Mouse (Mus musculus) hindbrain, embryonic 12.5 days (tissue): ENCODE results near the gene Camk1g. TPM values are rescaled to one million over a fixed set of nuclear protein-coding genes. Genes with fewer than 3 reads are reported as not detected.

Experiments used
- ATAC-seq: fragments of 200-750 bp; cut with Nextera tagmentation; 2 replicates; pipeline ENCODE4 v1.8.0; 2017; ENCODE audit warnings: moderate TSS enrichment; ENCODE audit not compliant: low FRiP score
- H3K27ac ChIP-seq: fragments of 300-500 bp; sonication (generic); 2 replicates; pipeline ENCODE4 v1.5.1; 2016; ENCODE audit warnings: mild to moderate bottlenecking
- H3K27me3 ChIP-seq: fragments of 300-500 bp; sonication (generic); 2 replicates; pipeline ENCODE4 v1.6.1; 2016; ENCODE audit warnings: mild to moderate bottlenecking
- H3K36me3 ChIP-seq: fragments of 300-500 bp; sonication (generic); 2 replicates; pipeline ENCODE4 v1.6.1; 2016; ENCODE audit warnings: mild to moderate bottlenecking
- H3K4me1 ChIP-seq: fragments of 300-500 bp; sonication (generic); 2 replicates; pipeline ENCODE4 v1.6.1; 2016
- H3K4me2 ChIP-seq: fragments of 300-500 bp; sonication (generic); replicated peaks from 2 replicates; pipeline ENCODE4 v1.6.1; 2016; ENCODE audit warnings: mild to moderate bottlenecking
- H3K4me3 ChIP-seq: fragments of 300-500 bp; sonication (generic); 2 replicates; pipeline ENCODE4 v1.5.1; 2016; ENCODE audit warnings: mild to moderate bottlenecking
- H3K9ac ChIP-seq: fragments of 300-500 bp; sonication (generic); 2 replicates; pipeline ENCODE4 v1.6.1; 2016; ENCODE audit warnings: mild to moderate bottlenecking, moderate library complexity
- H3K9me3 ChIP-seq: fragments of 300-500 bp; sonication (generic); replicated peaks from 2 replicates; pipeline ENCODE4 v1.6.1; 2016; ENCODE audit warnings: mild to moderate bottlenecking
- WGBS: fragments of 180-500 bp; shearing (Covaris S2); methylation state at CpG from one replicate; pipeline ENCODE4 v1.1.7; 2016; 5-methylcytosine and 5-hydroxymethylcytosine counted together
- polyA plus RNA-seq: library from polyadenylated mRNA; unstranded; fragments of >200 nt; fragmentation: Nextera tagmentation; extraction: Ambion mirVana; gene quantifications from 2 replicates; pipeline ENCODE4 v1.2.1, GENCODE M21; 2016

Gene Camk1g
- polyA plus RNA-seq, 1 experiment from 2014 or later, result 20.3 TPM

- no peaks in the 10 kb centered on the region for H3K27me3 ChIP-seq
- no peak overlapping the region for H3K27ac ChIP-seq
- 88% methylated on average over 5 of the region's 5 CpGs for WGBS
- no peak overlapping the region for H3K9ac ChIP-seq
- no peak overlapping the region for H3K4me2 ChIP-seq
- no peak overlapping the region for H3K4me3 ChIP-seq
- H3K9me3 ChIP-seq, result no peaks in the 10 kb centered on the region
- H3K36me3 ChIP-seq, result no peaks in the 10 kb centered on the region
- ATAC-seq, result no peak
- no peaks in the 10 kb centered on the region for H3K4me1 ChIP-seq
Measured at GRCm38 (mm10) chr1:193342198-193342946, 27.7 kb downstream of the Camk1g start.

GRCm38 (mm10) chr1:193338363-193338995, 31.6 kb downstream of the Camk1g start:
- no peak overlapping the region for H3K9ac ChIP-seq
- H3K4me3 ChIP-seq, result no peak overlapping the region
- no peak overlapping the region for H3K27ac ChIP-seq
- H3K9me3 ChIP-seq, result no peaks in the 10 kb centered on the region
- peaks cover 9% of the 10 kb centered on the region; the same call in 1 of the 2 replicates for H3K4me1 ChIP-seq
- H3K27me3 ChIP-seq, result no peaks in the 10 kb centered on the region; the same call in 1 of the 2 replicates
- no peak overlapping the region for H3K4me2 ChIP-seq
- 83% methylated on average over 9 of the region's 9 CpGs for WGBS
- H3K36me3 ChIP-seq, result no peaks in the 10 kb centered on the region
- no peak for ATAC-seq

GRCm38 (mm10) chr1:193337787-193338310, 32.2 kb downstream of the Camk1g start:
- Histone ChIP-seq H3K4me1 (peaks cover 9% of the 10 kb centered on the region; the same call in 1 of the 2 replicates), H3K36me3 (no peaks in the 10 kb centered on the region), H3K4me2 (no peak overlapping the region), H3K27me3 (no peaks in the 10 kb centered on the region; the same call in 1 of the 2 replicates), H3K27ac (no peak overlapping the region), H3K4me3 (no peak overlapping the region), H3K9me3 (no peaks in the 10 kb centered on the region), H3K9ac (no peak overlapping the region)
- 61% methylated on average over 4 of the region's 4 CpGs for WGBS
- no peak for ATAC-seq

- 79% methylated on average over 9 of the region's 9 CpGs for WGBS
- Histone ChIP-seq H3K9me3 (no peaks in the 10 kb centered on the region), H3K4me2 (no peak overlapping the region)
Measured at GRCm38 (mm10) chr1:193337018-193337321, 33.1 kb downstream of the Camk1g start.

GRCm38 (mm10) chr1:193336122-193337017, 33.7 kb downstream of the Camk1g start:
- ATAC-seq, result no peak
- H3K36me3 ChIP-seq, result no peaks in the 10 kb centered on the region
- no peak overlapping the region for H3K4me2 ChIP-seq
- WGBS, result 74% methylated on average over 7 of the region's 7 CpGs
- H3K9ac ChIP-seq, result no peak overlapping the region
- no peaks in the 10 kb centered on the region; the same call in 1 of the 2 replicates for H3K27me3 ChIP-seq
- no peak overlapping the region for H3K4me3 ChIP-seq
- peaks cover 9% of the 10 kb centered on the region; the same call in 1 of the 2 replicates for H3K4me1 ChIP-seq
- H3K9me3 ChIP-seq, result no peaks in the 10 kb centered on the region
- H3K27ac ChIP-seq, result no peak overlapping the region

More at GRCm38 (mm10) chr1:193337018-193337321, 33.1 kb downstream of the Camk1g start:
- ATAC-seq, result no peak
- Histone ChIP-seq H3K27me3 (no peaks in the 10 kb centered on the region; the same call in 1 of the 2 replicates), H3K4me1 (peaks cover 9% of the 10 kb centered on the region; the same call in 1 of the 2 replicates), H3K9ac (no peak overlapping the region), H3K27ac (no peak overlapping the region), H3K36me3 (no peaks in the 10 kb centered on the region), H3K4me3 (no peak overlapping the region)

DNA sequence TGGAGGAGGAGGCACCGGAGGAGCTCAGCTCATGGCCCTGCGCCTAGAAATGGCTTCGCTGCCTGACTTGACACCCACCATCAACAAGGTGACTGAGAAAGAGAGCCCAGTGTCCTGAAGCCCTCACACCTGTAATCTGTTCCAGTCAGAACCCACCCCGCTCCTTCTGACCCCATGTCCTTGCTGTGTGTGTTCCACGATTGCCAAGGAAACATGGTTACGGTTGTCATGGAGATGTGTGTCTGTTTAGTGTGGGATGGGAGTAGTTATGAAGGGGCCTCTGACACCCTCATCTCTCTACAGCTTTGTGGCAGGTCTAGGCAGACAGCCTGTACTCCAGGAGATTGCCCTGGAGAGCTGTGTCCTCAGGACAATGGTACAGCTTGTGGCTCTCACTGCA, 35.6 kb downstream of the Camk1g start:
- Histone ChIP-seq H3K9me3 (no peaks in the 10 kb centered on the region), H3K27me3 (no peaks in the 10 kb centered on the region; the same call in none of the 2 replicates), H3K27ac (no peak overlapping the region), H3K4me2 (no peak overlapping the region), H3K36me3 (no peaks in the 10 kb centered on the region), H3K4me3 (no peak overlapping the region), H3K4me1 (peaks cover 17% of the 10 kb centered on the region), H3K9ac (no peak overlapping the region)
- ATAC-seq, result no peak
- 71% methylated on average over 6 of the region's 6 CpGs for WGBS

DNA sequence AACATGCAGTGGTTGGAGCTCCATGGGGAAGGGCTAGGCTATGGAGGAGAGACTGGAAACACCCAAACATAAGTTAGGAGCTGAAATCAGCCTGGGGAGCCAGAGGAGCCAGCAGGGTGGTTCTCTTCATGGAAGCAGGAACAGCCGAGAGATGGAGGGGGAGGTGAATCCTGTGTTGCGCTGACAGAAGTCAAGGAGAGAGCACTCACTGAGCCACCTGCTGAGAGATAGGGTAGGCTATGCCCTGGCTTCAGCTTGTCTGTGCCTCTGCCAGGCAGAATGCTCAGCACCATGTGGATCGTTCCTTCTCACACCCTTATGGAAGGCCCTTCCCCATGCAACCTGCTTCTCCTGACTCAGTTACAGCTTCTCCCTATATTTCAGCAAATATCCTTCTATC, 36.3 kb downstream of the Camk1g start:
- H3K27ac ChIP-seq, result no peak overlapping the region
- no peak overlapping the region for H3K4me3 ChIP-seq
- H3K36me3 ChIP-seq, result no peaks in the 10 kb centered on the region
- no peaks in the 10 kb centered on the region for H3K9me3 ChIP-seq
- ATAC-seq, result no peak
- WGBS, result 75% methylated on average over 3 of the region's 3 CpGs
- H3K27me3 ChIP-seq, result no peaks in the 10 kb centered on the region; the same call in none of the 2 replicates
- H3K9ac ChIP-seq, result no peak overlapping the region
- H3K4me2 ChIP-seq, result no peak overlapping the region
- H3K4me1 ChIP-seq, result peaks cover 17% of the 10 kb centered on the region

GRCm38 (mm10) chr1:193332671-193333070, 37.4 kb downstream of the Camk1g start:
- WGBS, result 84% methylated on average over 1 of the region's 1 CpGs
- Histone ChIP-seq H3K4me2 (no peak overlapping the region), H3K27me3 (no peaks in the 10 kb centered on the region; the same call in none of the 2 replicates), H3K9me3 (no peaks in the 10 kb centered on the region), H3K9ac (no peak overlapping the region), H3K36me3 (no peaks in the 10 kb centered on the region), H3K4me3 (no peak overlapping the region), H3K27ac (no peak overlapping the region), H3K4me1 (peaks cover 17% of the 10 kb centered on the region)
- ATAC-seq, result no peak

DNA sequence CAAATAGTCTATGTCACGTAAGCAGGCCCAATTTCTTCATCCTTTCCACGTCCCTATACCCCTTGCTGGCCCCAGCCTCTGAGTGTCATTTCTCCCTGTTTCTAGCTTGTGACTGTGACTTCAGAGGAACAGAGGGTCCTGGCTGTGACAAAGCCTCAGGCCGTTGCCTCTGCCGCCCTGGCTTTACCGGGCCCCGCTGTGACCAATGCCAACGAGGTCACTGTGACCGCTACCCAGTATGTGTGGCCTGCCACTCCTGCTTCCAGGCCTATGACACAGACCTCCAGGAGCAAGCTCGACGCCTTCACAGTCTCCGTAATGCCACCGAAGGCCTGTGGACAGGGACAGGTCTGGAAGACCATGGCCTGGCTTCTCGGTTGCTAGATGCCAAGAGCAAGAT, 38.1 kb downstream of the Camk1g start:
- no peaks in the 10 kb centered on the region for H3K9me3 ChIP-seq
- no peak overlapping the region for H3K4me2 ChIP-seq
- H3K27me3 ChIP-seq, result no peaks in the 10 kb centered on the region; the same call in none of the 2 replicates
- peaks cover 17% of the 10 kb centered on the region for H3K4me1 ChIP-seq
- no peak overlapping the region for H3K27ac ChIP-seq
- WGBS, result 84% methylated on average over 13 of the region's 13 CpGs
- H3K4me3 ChIP-seq, result no peak overlapping the region
- H3K36me3 ChIP-seq, result no peaks in the 10 kb centered on the region
- no peak overlapping the region for H3K9ac ChIP-seq
- no peak for ATAC-seq

DNA sequence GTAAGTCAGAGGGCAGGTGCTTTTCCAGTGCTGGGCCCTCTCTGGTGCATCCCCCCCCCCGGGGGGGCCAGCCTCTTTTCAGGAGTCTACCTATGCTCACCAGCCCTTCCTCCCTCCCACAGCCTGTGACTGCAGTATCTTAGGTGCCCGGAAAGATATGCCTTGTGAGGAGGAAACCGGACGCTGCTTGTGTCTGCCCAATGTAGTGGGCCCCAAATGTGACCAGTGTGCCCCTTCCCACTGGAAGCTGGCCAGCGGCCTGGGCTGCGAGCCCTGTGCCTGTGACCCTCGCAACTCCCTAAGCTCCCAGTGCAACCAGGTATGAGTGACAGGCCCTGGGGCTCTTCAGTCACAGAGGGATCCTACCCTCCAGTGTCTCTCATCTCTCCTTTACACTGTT, 39.5 kb downstream of the Camk1g start:
- Histone ChIP-seq H3K9ac (no peak overlapping the region), H3K36me3 (no peaks in the 10 kb centered on the region), H3K27ac (no peak overlapping the region), H3K4me2 (no peak overlapping the region), H3K4me3 (no peak overlapping the region), H3K9me3 (no peaks in the 10 kb centered on the region), H3K27me3 (no peaks in the 10 kb centered on the region; the same call in 1 of the 2 replicates), H3K4me1 (peaks cover 15% of the 10 kb centered on the region)
- no peak for ATAC-seq
- 76% methylated on average over 7 of the region's 7 CpGs for WGBS

- WGBS, result 44% methylated on average over 10 of the region's 10 CpGs
- ATAC-seq, result peak; percentile 77
- Histone ChIP-seq H3K27ac (no peak overlapping the region), H3K9ac (no peak overlapping the region), H3K27me3 (no peaks in the 10 kb centered on the region; the same call in 1 of the 2 replicates), H3K9me3 (no peaks in the 10 kb centered on the region), H3K36me3 (no peaks in the 10 kb centered on the region), H3K4me3 (no peak overlapping the region), H3K4me2 (no peak overlapping the region), H3K4me1 (peaks cover 15% of the 10 kb centered on the region)
Measured at GRCm38 (mm10) chr1:193330172-193330571, 39.9 kb downstream of the Camk1g start.

DNA sequence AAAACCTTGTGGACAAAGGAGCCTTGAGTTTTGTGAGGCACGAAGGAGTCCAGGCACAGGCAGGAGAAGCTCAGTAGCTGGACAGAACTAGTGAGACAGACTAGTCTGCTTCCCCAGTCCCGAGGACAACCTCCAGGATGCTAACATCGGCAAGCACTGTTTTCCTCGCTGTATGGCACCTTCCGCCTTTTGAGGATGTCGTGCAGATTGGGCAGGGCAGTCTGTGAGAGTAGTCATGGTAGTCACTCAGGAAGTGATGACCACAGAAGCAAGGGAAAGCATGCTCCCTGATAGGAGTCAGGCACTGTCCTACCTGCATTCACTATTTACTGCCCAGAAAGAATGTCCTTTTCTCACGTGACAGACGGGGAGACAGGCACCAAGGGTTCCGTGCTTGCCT, 40.5 kb downstream of the Camk1g start:
- Histone ChIP-seq H3K4me3 (no peak overlapping the region), H3K9me3 (no peaks in the 10 kb centered on the region), H3K4me2 (no peak overlapping the region), H3K36me3 (no peaks in the 10 kb centered on the region), H3K27me3 (no peaks in the 10 kb centered on the region; the same call in 1 of the 2 replicates), H3K4me1 (peaks cover 12% of the 10 kb centered on the region), H3K27ac (no peak overlapping the region), H3K9ac (no peak overlapping the region)
- WGBS, result 80% methylated on average over 9 of the region's 9 CpGs
- no peak for ATAC-seq
